ENCODE assay signal across 9 mouse cellular contexts in the genomic region with DNA sequence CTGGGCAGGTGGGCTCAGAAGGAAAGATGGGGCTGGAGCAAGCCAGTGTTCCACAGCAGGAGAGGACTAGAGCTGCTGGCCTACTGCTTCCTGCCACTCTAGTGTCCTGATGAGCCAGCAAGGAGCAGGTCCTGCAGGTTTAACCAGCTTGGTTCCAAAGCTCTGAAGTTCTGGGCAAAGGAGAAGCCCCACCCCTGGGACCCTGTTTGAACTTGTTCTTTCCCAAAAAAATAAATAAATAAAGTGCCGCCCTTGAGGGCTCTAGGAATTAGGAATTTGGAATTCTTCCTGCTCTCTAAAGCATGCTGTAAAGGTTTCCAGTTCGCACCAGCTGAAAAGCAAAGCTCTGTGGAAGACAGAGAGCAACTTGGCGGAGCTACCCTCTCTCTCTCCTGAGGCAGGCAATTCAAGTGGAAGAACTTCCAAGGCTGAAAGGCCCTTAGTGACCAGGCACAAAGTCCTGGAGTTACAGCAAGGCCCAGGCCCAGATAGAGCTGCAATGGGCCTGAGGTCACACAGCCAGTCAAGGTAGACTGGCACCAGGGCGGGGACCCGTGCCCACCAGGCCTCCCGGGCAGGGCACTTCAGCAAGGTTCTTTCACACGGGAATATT. TPM values are rescaled to one million over a fixed set of nuclear protein-coding genes. Genes with fewer than 3 reads are reported as not detected.
DNase-seq lines count a peak whose midpoint lies in the region; ATAC-seq and TF ChIP-seq lines count a peak whose summit lies in the region.
"Had no signal": no experiment of that assay in that cellular context is flagged by ENCODE, and none has a peak within 500 bp of the region (broad histone marks: within the 10 kb centered on the region; RNA-seq: fewer than 3 reads in every experiment).

No protein-coding gene starts in this region.

- intact Hi-C loops in heart, adult 2 months (cut with DNase I): loop anchor here (2.0 kb wide), 2 partner anchors 16 to 28 kb away; no protein-coding TSS in a partner anchor

- peak overlapping the region; percentile 89 for H3K27ac ChIP-seq in heart, adult 2 months
- H3K27ac ChIP-seq in limb, embryonic 14.5 days (replicated peaks; ENCODE audit: low read depth, low read length): 0 out of 2 replicates have a peak overlapping the region, but pooled peaks have one; percentile 43

- peak; percentile 17; the same call in 1 of the 2 replicates for ATAC-seq in limb, embryonic 14.5 days (ENCODE audit: low FRiP score, low read depth)

- no peak for TF ChIP-seq POLR2A in heart, adult 2 months (IDR thresholded peaks at IDR 0.05; ENCODE audit: insufficient read depth, low read depth, low read length)
- no peak for TF ChIP-seq POLR2A in limb, embryonic 14.5 days (IDR thresholded peaks at IDR 0.05; ENCODE audit: borderline replicate concordance, extremely low read depth, insufficient read depth, insufficient read length)

- WGBS in heart, adult 2 months: 68% methylated on average over 7 of the region's 7 CpGs
- 61% methylated on average over 7 of the region's 7 CpGs for WGBS in limb, embryonic 14.5 days

- peaks cover 31% of the 10 kb centered on the region for H3K4me1 ChIP-seq in heart, adult 2 months (ENCODE audit: control insufficient read depth, insufficient read depth, low read length)
- H3K4me1 ChIP-seq in E14TG2a.4 (replicated peaks; ENCODE audit: low read depth, low read length): peaks cover 60% of the 10 kb centered on the region
- H3K4me1 ChIP-seq in limb, embryonic 14.5 days (ENCODE audit: control insufficient read depth, insufficient read depth, low read length): peaks cover 35% of the 10 kb centered on the region

- H3K79me2 ChIP-seq in heart, adult 2 months (replicated peaks; ENCODE audit: control insufficient read depth, insufficient read depth, low read length): no peaks in the 10 kb centered on the region; the same call in 1 of the 2 replicates

- peaks cover 3% of the 10 kb centered on the region; the same call in 1 of the 2 replicates for H3K36me3 ChIP-seq in heart, adult 2 months (ENCODE audit: control insufficient read depth, insufficient read depth, low read length)
- no peaks in the 10 kb centered on the region; the same call in 1 of the 2 replicates for H3K36me3 ChIP-seq in E14TG2a.4 (ENCODE audit: insufficient read depth, low read length)
- no peaks in the 10 kb centered on the region for H3K36me3 ChIP-seq in limb, embryonic 14.5 days (ENCODE audit: control insufficient read depth, insufficient read depth, low read length)

- no peak for TF ChIP-seq EP300 in heart, adult 2 months (IDR thresholded peaks at IDR 0.05; ENCODE audit: insufficient read depth, low read depth, low read length)

- H3K4me3 ChIP-seq in heart, adult 2 months: no peak overlapping the region
- peak overlapping the region; percentile 46 for H3K4me3 ChIP-seq in E14TG2a.4 (replicated peaks; ENCODE audit: low read length)
- H3K4me3 ChIP-seq in limb, embryonic 14.5 days (replicated peaks; ENCODE audit: low read length): no peak overlapping the region

- H3K9ac ChIP-seq in heart, adult 2 months (ENCODE audit: low read depth, low read length): no peak overlapping the region
- no peak overlapping the region; the same call in 1 of the 2 replicates for H3K9ac ChIP-seq in limb, embryonic 14.5 days (ENCODE audit: low read depth, low read length, severe bottlenecking)

- H3K27me3 ChIP-seq in heart, adult 2 months (ENCODE audit: control insufficient read depth, insufficient read depth, low read length): no peaks in the 10 kb centered on the region
- no peaks in the 10 kb centered on the region for H3K27me3 ChIP-seq in E14TG2a.4 (ENCODE audit: insufficient read depth, low read length)
- H3K27me3 ChIP-seq in limb, embryonic 14.5 days (ENCODE audit: control insufficient read depth, insufficient read depth, low read length): no peaks in the 10 kb centered on the region

- no peak for TF ChIP-seq CTCF in heart, adult 2 months (IDR thresholded peaks at IDR 0.05)
- no peak for TF ChIP-seq CTCF in E14TG2a.4 (conservative IDR thresholded peaks at IDR 0.05; ENCODE audit: low read length)

- no peak overlapping the region for H3K4me2 ChIP-seq in limb, embryonic 14.5 days (replicated peaks; ENCODE audit: low read depth, low read length, severe bottlenecking)

- DNase-seq in heart, adult 2 months: no peak
- no peak for DNase-seq in heart, adult 18-20 months
- peak; percentile 91 for DNase-seq in gonadal fat pad, adult 2 months (ENCODE audit: low read depth)
- peak; percentile 80 for DNase-seq in limb, embryonic 14.5 days (ENCODE audit: low spot score)
- DNase-seq in cerebellum, adult 9-11 months: no peak
- DNase-seq in right cerebral cortex, postnatal 36 days (ENCODE audit: low spot score in 2 of 2): no peak
- DNase-seq in spleen, postnatal 4 days (ENCODE audit: low spot score in 2 of 2): no peak
- DNase-seq: adrenal gland, postnatal 25 days had no signal

- H3K9me3 ChIP-seq in E14TG2a.4 (ENCODE audit: low read length): no peaks in the 10 kb centered on the region
- no peaks in the 10 kb centered on the region for H3K9me3 ChIP-seq in limb, embryonic 14.5 days (ENCODE audit: control insufficient read depth, low read length)

RNA-seq across cellular contexts. Expression of a gene that starts 38.6 kb away (rescaled TPM):
- total RNA-seq in heart, adult 2 months (2021): 100 to 1,000 TPM in 1 of 2 experiments, 10 to 100 TPM in 1; 84.9 to 104 TPM
- polyA plus RNA-seq in heart, adult 2 months (2012; rRNA removed): 88.5 and 127 TPM in 2 replicates
- total RNA-seq in heart, adult 18-20 months (2021): 100 to 1,000 TPM in 1 of 2 experiments, 10 to 100 TPM in 1; 83.1 to 104 TPM
- polyA plus RNA-seq in gonadal fat pad, adult 2 months (2012; rRNA removed): 91.2 and 113 TPM in 2 replicates
- 151 and 192 TPM in 2 replicates for polyA plus RNA-seq in limb, embryonic 14.5 days (2012; rRNA removed)
- polyA plus RNA-seq in limb, embryonic 14.5 days (2014; fragmentation: Nextera tagmentation; extraction: Ambion mirVana): 134 and 141 TPM in 2 replicates

Comparison
In these comparisons a context has a peak if more than half of its experiments do, and no peak if none do; other contexts are left out.
1. DNase-seq: peak in gonadal fat pad, adult 2 months (single experiment) and limb, embryonic 14.5 days (single experiment); none in heart, adult 2 months (0 of 2), heart, adult 18-20 months (0 of 2), cerebellum, adult 9-11 months (single experiment), right cerebral cortex, postnatal 36 days (0 of 2) and spleen, postnatal 4 days (0 of 2).